Mouse (Mus musculus): ENCODE measurements around the gene Npc2.

- no peak for TF ChIP-seq ZNF384 (IDR thresholded peaks at IDR 0.05; ENCODE audit: low read depth, low read length)
- TF ChIP-seq CTCF (conservative IDR thresholded peaks at IDR 0.05 in 1 of 2, IDR thresholded peaks at IDR 0.05 in 1 of 2; ENCODE audit: low read depth in 2 of 2, low read length in 2 of 2) = no peak
- no peak for TF ChIP-seq POLR2A (IDR thresholded peaks at IDR 0.05; ENCODE audit: low read depth, low read length)
- no peak for TF ChIP-seq JUND (conservative IDR thresholded peaks at IDR 0.05; ENCODE audit: low read depth, low read length)
Measured at GRCm38 (mm10) chr12:84802625-84803024, 29.7 kb upstream of the Npc2 start.

Measured in CH12.LX (cell line).